Mouse (Mus musculus): ENCODE data around the gene Acyp2.

The Acyp2 gene

GRCm38 (mm10) chr11:30580008-30580407 lies 69.4 kb downstream of the Acyp2 start:
- DNase-seq (ENCODE audit: extremely low read depth, low read depth) = no peak

GRCm38 (mm10) chr11:30578931-30579330 lies 70.5 kb downstream of the Acyp2 start:
- DNase-seq (ENCODE audit: extremely low read depth, low read depth) = no peak

GRCm38 (mm10) chr11:30572790-30573395 lies 76.5 kb downstream of the Acyp2 start:
- DNase-seq (ENCODE audit: extremely low read depth, low read depth) = no peak

GRCm38 (mm10) chr11:30570568-30570967 lies 78.8 kb downstream of the Acyp2 start:
- DNase-seq (ENCODE audit: extremely low read depth, low read depth) = no peak

GRCm38 (mm10) chr11:30560215-30560614 lies 89.2 kb downstream of the Acyp2 start:
- no peak for DNase-seq (ENCODE audit: extremely low read depth, low read depth)

GRCm38 (mm10) chr11:30553408-30553807 lies 96.0 kb downstream of the Acyp2 start:
- DNase-seq (ENCODE audit: extremely low read depth, low read depth) = no peak

- DNase-seq (ENCODE audit: extremely low read depth, low read depth) = no peak
Measured at GRCm38 (mm10) chr11:30517133-30517532, 132.3 kb downstream of the Acyp2 start.

- DNase-seq (ENCODE audit: extremely low read depth, low read depth) = no peak
Measured at GRCm38 (mm10) chr11:30508178-30508577, 141.2 kb downstream of the Acyp2 start.

GRCm38 (mm10) chr11:30498738-30499355 lies 150.5 kb downstream of the Acyp2 start:
- no peak for DNase-seq (ENCODE audit: extremely low read depth, low read depth)

GRCm38 (mm10) chr11:30497151-30497550 lies 152.2 kb downstream of the Acyp2 start:
- no peak for DNase-seq (ENCODE audit: extremely low read depth, low read depth)

GRCm38 (mm10) chr11:30491515-30492260 lies 157.7 kb downstream of the Acyp2 start:
- no peak for DNase-seq (ENCODE audit: extremely low read depth, low read depth)

- DNase-seq (ENCODE audit: extremely low read depth, low read depth) = no peak
Measured at GRCm38 (mm10) chr11:30488183-30488582, 161.2 kb downstream of the Acyp2 start.

- DNase-seq (ENCODE audit: extremely low read depth, low read depth) = no peak
Measured at GRCm38 (mm10) chr11:30483286-30483685, 166.1 kb downstream of the Acyp2 start.

GRCm38 (mm10) chr11:30471751-30472593 lies 177.4 kb downstream of the Acyp2 start, which contains the start of gene 4930505A04Rik:
TSS of gene 4930505A04Rik (minus strand) at chr11:30471827.
- DNase-seq (ENCODE audit: extremely low read depth, low read depth) = no peak

GRCm38 (mm10) chr11:30471187-30471586 lies 178.2 kb downstream of the Acyp2 start:
- no peak for DNase-seq (ENCODE audit: extremely low read depth, low read depth)
